Mouse (Mus musculus) gastrocnemius, postnatal 36 days (tissue): ENCODE results near the gene Arid5a. TPM values are rescaled to one million over a fixed set of nuclear protein-coding genes. Genes with fewer than 3 reads are reported as not detected.

ENCODE experiments used
- DNase-seq, 2 experiments: peaks; one replicate each; pipeline ENCODE4 v3.0.0; 2022
- intact Hi-C: fragments of 180-260 bp; cut with DNase I; formaldehyde crosslinking; loops from one replicate; pipeline ENCODE4 v1.15.1; 2025
- total RNA-seq, 2 experiments: library from RNA; stranded (reverse); gene quantifications; 2 replicates each; pipeline ENCODE4 v1.2.3; 2021

Arid5a gene
- total RNA-seq, 2 experiments from 2014 or later = 10.7 to 11.8 TPM

- intact Hi-C loops = no loop called here
- DNase-seq = no peak
Measured at GRCm38 (mm10) chr1:36281849-36282248, 25.7 kb upstream of the Arid5a start.

- intact Hi-C loops = no loop called here
- no peak for DNase-seq
Measured at GRCm38 (mm10) chr1:36293470-36293869, 14.1 kb upstream of the Arid5a start.

- intact Hi-C loops = no loop called here
Measured at GRCm38 (mm10) chr1:36294402-36294801, 13.1 kb upstream of the Arid5a start.

GRCm38 (mm10) chr1:36296466-36297149, 10.9 kb upstream of the Arid5a start:
- no peak for DNase-seq
- intact Hi-C loops = no loop called here

More at GRCm38 (mm10) chr1:36294402-36294801, 13.1 kb upstream of the Arid5a start:
- DNase-seq = no peak

- intact Hi-C loops = no loop called here
- no peak for DNase-seq
Measured at GRCm38 (mm10) chr1:36298107-36298506, 9.4 kb upstream of the Arid5a start.

GRCm38 (mm10) chr1:36299126-36299525, 8.4 kb upstream of the Arid5a start:
- no peak for DNase-seq
- intact Hi-C loops = no loop called here

- intact Hi-C loops = no loop called here
- DNase-seq = no peak
Measured at GRCm38 (mm10) chr1:36299676-36300075, 7.9 kb upstream of the Arid5a start.

GRCm38 (mm10) chr1:36300486-36300885, 7.0 kb upstream of the Arid5a start:
- intact Hi-C loops = no loop called here
- no peak for DNase-seq

- intact Hi-C loops = no loop called here
- no peak for DNase-seq
Measured at GRCm38 (mm10) chr1:36302273-36302672, 5.3 kb upstream of the Arid5a start.

- no peak for DNase-seq
- intact Hi-C loops = no loop called here
Measured at GRCm38 (mm10) chr1:36302957-36303356, 4.6 kb upstream of the Arid5a start.

GRCm38 (mm10) chr1:36303381-36304320, 3.9 kb upstream of the Arid5a start:
- intact Hi-C loops = no loop called here
- DNase-seq = peak; percentile 69 to 79

GRCm38 (mm10) chr1:36304764-36305163, 2.8 kb upstream of the Arid5a start:
- intact Hi-C loops = no loop called here
- peak in 1 of 2 experiments; percentile 42 for DNase-seq

GRCm38 (mm10) chr1:36306120-36306519, 1.4 kb upstream of the Arid5a start:
- intact Hi-C loops = no loop called here

GRCm38 (mm10) chr1:36307121-36307494, 425 bp upstream of the Arid5a start:
- DNase-seq = no peak
- intact Hi-C loops = no loop called here

More at GRCm38 (mm10) chr1:36306120-36306519, 1.4 kb upstream of the Arid5a start:
- DNase-seq = no peak

- intact Hi-C loops = no loop called here
- DNase-seq = no peak
Measured at GRCm38 (mm10) chr1:36308451-36308901, 943 bp downstream of the Arid5a start.

GRCm38 (mm10) chr1:36308966-36309475, 1.5 kb downstream of the Arid5a start:
- no peak for DNase-seq
- intact Hi-C loops = no loop called here

- DNase-seq = no peak
Measured at GRCm38 (mm10) chr1:36309498-36309901, 2.0 kb downstream of the Arid5a start.

GRCm38 (mm10) chr1:36314959-36315775, 7.6 kb downstream of the Arid5a start:
- no peak for DNase-seq

More at GRCm38 (mm10) chr1:36309498-36309901, 2.0 kb downstream of the Arid5a start:
- intact Hi-C loops = no loop called here

GRCm38 (mm10) chr1:36315776-36316100, 8.2 kb downstream of the Arid5a start:
- DNase-seq = no peak
- intact Hi-C loops = no loop called here

More at GRCm38 (mm10) chr1:36314959-36315775, 7.6 kb downstream of the Arid5a start:
- intact Hi-C loops = no loop called here

- intact Hi-C loops = loop anchor here (5.0 kb wide), 1 partner anchor 176 kb away; no protein-coding TSS in a partner anchor
- no peak for DNase-seq
Measured at GRCm38 (mm10) chr1:36321164-36321563, 13.6 kb downstream of the Arid5a start.
